Mouse (Mus musculus): ENCODE measurements around the gene Nup98.

DNA sequence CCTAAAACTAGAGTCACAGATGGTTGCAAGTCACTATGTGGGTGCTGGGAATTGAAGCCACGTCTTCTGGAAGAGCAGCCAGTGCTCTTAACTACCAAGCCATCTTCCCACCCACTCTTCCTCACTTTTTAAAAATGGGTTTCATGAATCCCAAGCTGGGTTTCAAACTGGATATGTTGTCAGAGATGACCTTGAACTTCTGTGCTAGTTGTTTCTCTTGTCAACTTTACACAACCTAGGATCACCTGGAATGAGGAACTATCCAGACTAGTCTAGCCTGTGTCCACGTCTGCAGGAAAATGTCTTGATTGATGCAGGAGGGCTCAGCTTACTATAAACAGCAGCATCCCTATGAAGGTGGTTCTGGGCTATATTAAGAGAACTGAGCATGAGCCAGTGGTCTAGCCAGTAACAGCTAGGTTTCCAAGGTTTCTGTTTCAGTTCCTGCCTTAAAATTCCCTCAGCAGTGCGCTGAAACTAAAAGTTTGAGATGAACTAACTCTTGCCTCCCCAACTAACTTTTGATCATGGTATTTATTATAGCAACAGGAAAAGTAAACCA is 5.6 kb downstream of the Nup98 start:
- TF ChIP-seq CTCF (IDR thresholded peaks at IDR 0.05; ENCODE audit: control insufficient read depth, insufficient read depth, low read length) (no peak), POLR2A (IDR thresholded peaks at IDR 0.05; ENCODE audit: borderline replicate concordance, control insufficient read depth, low read depth, low read length) (no peak)

Data from bone marrow, adult 2 months (tissue).